22 mouse cellular contexts compared by ENCODE assay signal in genomic region chr12:102660906-102661651, GRCm38 (mm10). TPM values are rescaled to one million over a fixed set of nuclear protein-coding genes. Genes with fewer than 3 reads are reported as not detected.
DNase-seq lines count a peak whose midpoint lies in the region; ATAC-seq and TF ChIP-seq lines count a peak whose summit lies in the region.
"Had no signal": no experiment of that assay in that cellular context is flagged by ENCODE, and none has a peak within 500 bp of the region (broad histone marks: within the 10 kb centered on the region; RNA-seq: fewer than 3 reads in every experiment).

No protein-coding gene starts in this region.

- ATAC-seq in forebrain, embryonic 15.5 days (replicated peaks) = no peak
- ATAC-seq in forebrain, embryonic 14.5 days = no peak

- no peaks in the 10 kb centered on the region for H3K36me3 ChIP-seq in forebrain, embryonic 15.5 days
- H3K36me3 ChIP-seq in forebrain, embryonic 14.5 days (ENCODE audit: control insufficient read depth, insufficient read depth, low read length) = no peaks in the 10 kb centered on the region
- H3K36me3 ChIP-seq: embryonic facial prominence, embryonic 15.5 days; hindbrain, embryonic 15.5 days; liver, embryonic 13.5 days; lung, embryonic 15.5 days had no signal

- no peak overlapping the region for H3K4me3 ChIP-seq in forebrain, embryonic 15.5 days
- H3K4me3 ChIP-seq in forebrain, embryonic 14.5 days (ENCODE audit: low read depth, low read length) = no peak overlapping the region
- H3K4me3 ChIP-seq in left cerebral cortex, adult 2 months = no peak overlapping the region
- H3K4me3 ChIP-seq: embryonic facial prominence, embryonic 15.5 days; heart, adult 2 months; hindbrain, embryonic 15.5 days; liver, embryonic 13.5 days; lung, embryonic 15.5 days; myocyte had no signal

- intact Hi-C loops in left cerebral cortex, adult 2 months (cut with DNase I) = no loop called here
- intact Hi-C loops in left cerebral cortex, postnatal 10 days (cut with DNase I) = no loop called here
- intact Hi-C loops in left cerebral cortex, postnatal 4 days (cut with DNase I) = no loop called here

- H3K4me2 ChIP-seq in forebrain, embryonic 15.5 days (replicated peaks) = no peak overlapping the region
- H3K4me2 ChIP-seq in forebrain, embryonic 14.5 days (ENCODE audit: low read length) = no peak overlapping the region
- H3K4me2 ChIP-seq: embryonic facial prominence, embryonic 15.5 days; hindbrain, embryonic 15.5 days; liver, embryonic 13.5 days; lung, embryonic 15.5 days had no signal

- no peak for DNase-seq in forebrain, embryonic 14.5 days (ENCODE audit: low spot score)
- DNase-seq in left cerebral cortex, adult 2 months (ENCODE audit: extremely low spot score in 1 of 2, low spot score in 2 of 2) = no peak
- DNase-seq in left cerebral cortex, postnatal 10 days (ENCODE audit: extremely low spot score in 1 of 2, low spot score in 2 of 2) = no peak
- DNase-seq in cerebellum, postnatal 36 days = peak; percentile 82 to 87
- DNase-seq in left cerebral cortex, postnatal 4 days = no peak
- DNase-seq in MN1 (ENCODE audit: low spot score) = no peak
- DNase-seq in thymus, adult 18-20 months = no peak
- DNase-seq: adrenal gland, postnatal 10 days; kidney, adult 8-10 months; kidney, postnatal 25 days; layer of hippocampus, adult 9-11 months; liver, embryonic 13.5 days; midbrain, embryonic 14.5 days; retina, postnatal 1 day; right cerebral cortex, postnatal 4 days had no signal

- no peak for TF ChIP-seq CTCF in left cerebral cortex, adult 2 months (IDR thresholded peaks at IDR 0.05)

- H3K9ac ChIP-seq in forebrain, embryonic 15.5 days (replicated peaks) = no peak overlapping the region
- H3K9ac ChIP-seq in forebrain, embryonic 14.5 days (ENCODE audit: low read length) = no peak overlapping the region
- H3K9ac ChIP-seq: embryonic facial prominence, embryonic 15.5 days; hindbrain, embryonic 15.5 days; liver, embryonic 13.5 days; lung, embryonic 15.5 days had no signal

- H3K27ac ChIP-seq in forebrain, embryonic 15.5 days (replicated peaks) = peak overlapping the region; percentile 11; the same call in 1 of the 2 replicates
- no peak overlapping the region; the same call in 1 of the 2 replicates for H3K27ac ChIP-seq in forebrain, embryonic 14.5 days (ENCODE audit: low read depth, low read length)
- H3K27ac ChIP-seq in left cerebral cortex, adult 2 months = peak overlapping the region; percentile 74
- H3K27ac ChIP-seq: embryonic facial prominence, embryonic 15.5 days; heart, adult 2 months; hindbrain, embryonic 15.5 days; liver, embryonic 13.5 days; lung, embryonic 15.5 days; macrophage had no signal

- no peaks in the 10 kb centered on the region for H3K27me3 ChIP-seq in forebrain, embryonic 15.5 days
- no peaks in the 10 kb centered on the region for H3K27me3 ChIP-seq in forebrain, embryonic 14.5 days (replicated peaks; ENCODE audit: control insufficient read depth, insufficient read depth, low read length)
- H3K27me3 ChIP-seq: embryonic facial prominence, embryonic 15.5 days; hindbrain, embryonic 15.5 days; liver, embryonic 13.5 days; lung, embryonic 15.5 days had no signal

- H3K4me1 ChIP-seq in forebrain, embryonic 15.5 days = peaks cover 10% of the 10 kb centered on the region; the same call in 1 of the 2 replicates
- H3K4me1 ChIP-seq in forebrain, embryonic 14.5 days (ENCODE audit: control insufficient read depth, insufficient read depth, low read length) = no peaks in the 10 kb centered on the region
- H3K4me1 ChIP-seq: hindbrain, embryonic 15.5 days; lung, embryonic 15.5 days had no signal

- WGBS in forebrain, embryonic 15.5 days = 89% methylated on average over 8 of the region's 8 CpGs
- 93% methylated on average over 8 of the region's 8 CpGs for WGBS in forebrain, embryonic 14.5 days

- H3K9me3 ChIP-seq in forebrain, embryonic 15.5 days = no peaks in the 10 kb centered on the region
- H3K9me3 ChIP-seq in forebrain, embryonic 14.5 days (replicated peaks; ENCODE audit: control insufficient read depth, low read length) = no peaks in the 10 kb centered on the region
- H3K9me3 ChIP-seq: embryonic facial prominence, embryonic 15.5 days; hindbrain, embryonic 15.5 days; liver, embryonic 13.5 days; lung, embryonic 15.5 days had no signal

RNA-seq across cellular contexts. Expression of gene Itpk1, which starts 43.7 kb away (rescaled TPM):
- polyA plus RNA-seq in forebrain, embryonic 15.5 days (2015; fragmentation: Nextera tagmentation; extraction: Ambion mirVana) = 58.7 and 59.1 TPM in 2 replicates
- 47.1 and 57.5 TPM in 2 replicates for polyA plus RNA-seq in forebrain, embryonic 14.5 days (2014; fragmentation: Nextera tagmentation; extraction: Ambion mirVana)
- total RNA-seq in left cerebral cortex, adult 2 months (2021) = 10 to 100 TPM; 52.3 to 54.9 TPM
- total RNA-seq in left cerebral cortex, postnatal 10 days (2021) = 10 to 100 TPM; 90.5 to 90.8 TPM
- 10 to 100 TPM; 80.2 to 88.1 TPM for total RNA-seq in left cerebral cortex, postnatal 4 days (2021)

Comparison
In these comparisons a context has a peak if more than half of its experiments do, and no peak if none do; other contexts are left out.
1. DNase-seq: peak in cerebellum, postnatal 36 days (2 of 2); none in forebrain, embryonic 14.5 days (single experiment), left cerebral cortex, adult 2 months (0 of 2), left cerebral cortex, postnatal 10 days (0 of 2), left cerebral cortex, postnatal 4 days (single experiment), MN1 (single experiment) and thymus, adult 18-20 months (0 of 2).